Mouse (Mus musculus) frontal cortex, adult 2 months (tissue): ENCODE measurements around the gene Slc16a14. TPM values are rescaled to one million over a fixed set of nuclear protein-coding genes. Genes with fewer than 3 reads are reported as not detected.
A peak's percentile ranks its signal among the peaks of the same experiment; 100 is the strongest.

Experiments used
- DNase-seq, 2 experiments: peaks; one replicate each; pipeline ENCODE4 v3.0.0; 2022; ENCODE audit warnings: low spot score in 1 of 2; ENCODE audit errors: extremely low spot score in 1 of 2
- polyA plus RNA-seq: library from polyadenylated mRNA; depleted of rRNA; stranded (reverse); fragments of >200 nt; gene quantifications from 2 replicates; pipeline ENCODE4 v1.2.3, GENCODE M21; 2012

Slc16a14 gene
- polyA plus RNA-seq, 1 experiment: 6.9 TPM

DNA sequence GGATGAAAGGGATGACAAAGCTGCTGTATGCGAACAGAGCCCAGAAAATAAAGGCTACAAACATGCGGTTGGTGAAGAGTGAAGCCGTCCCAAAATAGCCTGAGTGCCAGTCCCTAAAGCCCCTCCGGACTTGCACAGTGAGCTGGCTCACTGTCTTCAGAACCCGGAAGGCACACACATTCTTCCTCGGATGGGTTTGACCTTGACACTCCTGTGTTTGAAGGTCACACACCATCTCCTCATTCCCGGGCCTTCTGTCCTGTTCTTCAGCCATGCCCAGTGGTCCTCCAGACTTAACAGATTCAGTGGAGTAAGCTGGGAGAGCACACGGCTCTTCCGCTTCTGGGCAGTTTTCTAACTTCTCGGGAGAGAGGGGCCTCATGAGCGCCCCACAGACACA is 22.4 kb downstream of the Slc16a14 start:
- DNase-seq: no peak

- no peak for DNase-seq
Observed at GRCm38 (mm10) chr1:84910177-84910804, 24.6 kb downstream of the Slc16a14 start.

DNA sequence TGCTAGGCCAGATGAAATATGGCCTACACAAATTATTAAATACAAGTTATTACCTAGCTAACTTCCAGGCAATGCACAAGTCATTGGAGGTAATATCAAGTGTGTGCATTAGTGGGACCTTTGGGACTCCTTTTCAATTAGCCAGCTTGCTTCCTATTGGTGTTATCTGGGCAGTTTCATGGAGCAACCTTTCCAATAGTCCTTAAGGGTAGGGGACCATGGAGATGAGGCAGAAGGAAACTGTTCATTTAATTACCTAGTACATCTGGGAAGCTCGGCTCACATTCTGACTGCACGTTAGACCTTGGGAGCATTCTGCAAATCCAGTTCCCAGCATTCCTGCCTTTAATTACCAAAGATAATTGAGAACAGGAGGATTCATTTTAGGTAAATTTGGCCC is 30.5 kb downstream of the Slc16a14 start:
- DNase-seq: no peak

DNA sequence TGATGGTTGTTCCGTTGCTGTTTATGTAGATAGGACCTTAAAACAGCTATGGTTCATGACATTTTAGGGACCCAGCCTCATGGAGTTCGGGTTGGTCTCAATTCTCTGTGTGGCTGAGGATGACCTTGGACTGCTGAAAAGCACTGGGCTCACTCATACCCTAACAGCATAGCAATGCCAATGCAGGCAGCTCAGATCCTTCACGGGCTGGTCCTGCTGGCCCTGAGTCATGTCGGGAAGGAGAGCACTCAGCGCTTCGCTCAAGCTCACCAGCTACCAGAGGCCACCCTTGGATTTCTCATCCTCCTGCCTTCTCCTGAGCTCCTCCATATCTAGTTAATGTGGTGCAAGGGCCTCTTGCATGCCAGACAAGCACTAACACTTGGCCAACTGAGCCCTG is 35.8 kb downstream of the Slc16a14 start:
- DNase-seq: no peak

DNA sequence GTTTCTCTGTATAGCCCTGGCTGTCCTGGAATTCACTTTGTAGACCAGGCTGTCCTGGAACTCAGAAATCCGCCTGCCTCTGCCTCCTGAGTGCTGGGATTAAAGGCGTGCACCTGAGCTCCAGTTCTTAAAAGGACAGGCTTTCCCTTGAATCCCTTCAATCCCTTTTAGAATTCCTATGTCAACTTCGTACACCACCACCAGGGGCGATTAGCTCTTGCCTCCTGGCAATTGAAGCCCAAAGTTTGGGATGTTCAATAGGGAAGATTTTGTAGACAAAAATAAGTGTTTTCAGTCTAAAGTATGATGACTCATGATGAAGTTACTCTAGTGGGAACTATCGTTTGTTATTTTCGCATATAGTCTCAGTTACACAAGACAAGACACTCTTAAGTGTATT is 37.6 kb downstream of the Slc16a14 start:
- DNase-seq: no peak

- DNase-seq: no peak
Observed at GRCm38 (mm10) chr1:84891746-84892145, 43.2 kb downstream of the Slc16a14 start.

DNA sequence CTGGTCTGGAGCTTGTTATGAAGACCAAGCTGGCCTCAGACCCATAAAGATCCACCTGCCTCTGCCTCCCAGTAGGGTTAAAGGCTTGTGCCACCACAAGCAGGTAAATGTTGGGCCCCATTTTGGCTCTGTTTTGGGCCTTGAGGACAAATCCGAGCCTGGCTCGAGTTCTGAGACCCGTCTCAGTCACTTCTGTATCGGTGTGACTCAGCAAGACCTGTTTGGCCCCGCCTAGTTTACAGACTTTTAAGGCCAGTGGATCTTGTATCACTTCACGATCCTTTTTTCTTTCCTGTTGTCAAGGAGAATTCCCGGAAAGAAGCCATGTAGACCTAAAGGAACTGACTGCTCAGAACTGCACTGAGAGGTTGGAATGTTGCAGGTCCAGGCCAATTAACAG is 44.4 kb downstream of the Slc16a14 start:
- no peak for DNase-seq

DNA sequence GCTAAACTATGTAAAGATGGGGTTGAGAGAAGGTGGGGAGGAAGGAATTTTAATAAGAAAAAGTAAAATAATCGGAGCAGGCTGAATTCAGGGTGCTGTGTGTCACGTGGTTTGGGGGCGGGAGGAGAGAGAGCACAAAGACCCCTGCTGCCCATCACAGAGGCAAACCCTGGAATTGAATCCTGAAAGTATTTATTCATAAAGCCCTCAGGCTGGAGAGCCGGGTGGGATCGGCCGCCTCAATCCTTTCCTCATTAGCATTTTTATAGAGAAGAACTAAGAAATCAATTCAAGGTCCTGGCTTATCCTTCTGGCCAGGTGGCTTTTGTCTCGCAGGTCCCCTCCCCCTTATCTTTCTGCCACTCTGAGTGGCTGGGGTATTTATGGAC is 44.9 kb downstream of the Slc16a14 start:
- no peak for DNase-seq

GRCm38 (mm10) chr1:84889330-84890004 is 45.5 kb downstream of the Slc16a14 start:
- DNase-seq: no peak

DNA sequence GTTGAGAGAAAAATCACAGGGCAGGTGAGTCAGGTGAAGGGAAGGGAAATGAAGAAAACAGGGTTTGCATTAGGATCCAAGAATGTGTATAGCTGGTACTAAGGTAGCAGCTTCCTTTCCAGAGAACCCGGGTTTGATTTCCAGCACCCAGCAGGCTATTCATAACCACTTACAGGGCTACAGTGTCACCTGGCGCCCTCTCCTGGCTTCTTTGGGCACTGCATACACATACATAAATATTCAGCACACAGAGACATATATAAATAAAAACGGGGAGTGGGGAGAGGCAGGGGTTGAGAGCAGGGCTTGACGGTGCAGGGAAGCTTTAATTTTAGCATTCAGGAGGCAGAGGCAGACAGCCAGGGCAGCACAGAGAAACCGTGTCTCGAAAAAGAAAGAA is 49.0 kb downstream of the Slc16a14 start:
- no peak for DNase-seq

DNA sequence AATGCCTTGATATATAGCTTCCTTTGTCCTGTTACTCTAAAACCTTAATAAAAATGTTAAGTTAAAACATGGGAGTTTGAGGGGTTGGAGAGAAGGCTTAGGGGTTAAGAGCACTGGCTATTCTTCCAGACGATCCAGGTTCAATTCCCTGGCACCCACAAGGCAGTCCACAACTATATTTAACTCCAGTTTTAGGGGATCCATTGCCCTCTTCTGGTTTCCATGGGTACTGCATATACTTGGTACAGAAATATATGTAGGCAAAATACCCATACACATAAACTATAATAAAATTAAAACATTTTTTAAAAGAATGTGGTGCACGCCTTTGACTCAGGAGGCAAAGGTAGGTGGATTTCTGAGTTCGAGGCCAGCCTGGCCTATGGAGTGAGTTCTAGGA is 49.8 kb downstream of the Slc16a14 start:
- DNase-seq: peak in 1 of 2 experiments; percentile 15

GRCm38 (mm10) chr1:84883889-84884288 is 51.0 kb downstream of the Slc16a14 start:
- DNase-seq: no peak

DNA sequence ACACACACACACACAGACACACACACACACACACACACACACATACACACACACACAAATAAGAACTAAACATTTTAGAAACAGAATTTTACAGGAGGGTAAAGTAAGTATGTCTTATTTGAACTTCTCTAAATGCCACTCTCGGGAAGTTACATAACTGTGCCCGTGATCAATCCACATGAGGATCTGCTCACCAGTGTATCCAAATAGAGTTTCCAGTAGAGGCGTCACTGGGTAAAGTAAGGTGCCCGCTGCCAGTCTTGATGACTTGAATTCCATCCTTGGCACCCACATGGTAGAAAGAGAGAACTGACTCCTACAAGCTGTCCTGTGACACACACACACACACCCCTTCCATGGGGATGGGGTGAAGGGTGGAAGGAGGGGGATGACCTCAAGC is 52.0 kb downstream of the Slc16a14 start:
- peak in 1 of 2 experiments; percentile 17 for DNase-seq

GRCm38 (mm10) chr1:84882066-84882532 is 52.8 kb downstream of the Slc16a14 start:
- DNase-seq: no peak

- peak; percentile 53 to 72 for DNase-seq
Observed at GRCm38 (mm10) chr1:84881248-84882065, 53.5 kb downstream of the Slc16a14 start.

DNA sequence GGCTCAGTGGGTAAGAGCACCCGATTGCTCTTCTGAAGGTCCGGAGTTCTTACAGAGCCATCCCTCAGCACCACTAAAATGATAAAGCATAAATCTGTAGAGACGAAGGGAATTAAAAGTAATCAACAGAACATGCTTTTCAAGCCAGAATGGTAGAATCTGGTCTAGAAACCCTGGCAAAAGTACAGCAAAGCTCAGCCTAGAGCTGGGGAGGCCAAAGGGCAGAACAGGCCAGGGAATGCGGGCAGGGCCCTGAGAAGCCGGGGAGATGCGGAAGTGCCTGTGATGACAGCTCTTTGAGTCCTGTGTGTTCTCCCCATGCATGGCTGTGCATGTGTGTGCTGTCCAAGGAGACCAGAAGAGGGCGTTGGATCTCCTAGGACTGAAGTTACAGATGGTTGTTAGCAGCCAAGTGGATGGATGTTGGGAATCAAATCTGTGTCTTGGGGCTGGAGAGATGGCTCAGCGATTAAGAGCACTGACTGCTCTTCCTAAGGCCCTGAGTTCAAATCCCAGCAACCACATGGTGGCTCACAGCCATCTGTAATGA is 55.3 kb downstream of the Slc16a14 start:
- DNase-seq: no peak

- no peak for DNase-seq
Observed at GRCm38 (mm10) chr1:84877590-84877989, 57.3 kb downstream of the Slc16a14 start.

GRCm38 (mm10) chr1:84872939-84873338 is 62.0 kb downstream of the Slc16a14 start:
- DNase-seq: no peak

DNA sequence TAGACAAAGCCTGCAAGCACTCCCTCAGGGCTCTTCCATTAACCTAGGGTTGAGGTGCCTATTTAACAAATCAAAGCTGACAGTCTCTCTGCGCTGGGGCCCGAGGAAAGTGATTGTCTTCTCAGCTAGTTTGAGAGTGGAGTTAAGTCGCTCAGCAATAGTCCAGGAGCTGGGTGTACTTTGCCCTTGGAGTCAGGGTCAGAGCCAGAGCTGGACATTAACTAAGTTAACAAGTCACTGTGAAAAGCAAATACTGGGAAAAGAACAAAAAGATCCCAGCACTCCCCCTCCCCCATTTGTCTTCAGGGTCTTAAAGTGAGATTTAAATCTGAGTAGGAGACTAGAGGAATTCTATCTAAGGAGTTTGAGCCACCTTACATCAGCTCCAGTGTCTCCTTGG is 62.8 kb downstream of the Slc16a14 start:
- no peak for DNase-seq

- no peak for DNase-seq
Observed at GRCm38 (mm10) chr1:84871131-84871530, 63.8 kb downstream of the Slc16a14 start.

- DNase-seq: no peak
Observed at GRCm38 (mm10) chr1:84869498-84869897, 65.4 kb downstream of the Slc16a14 start.
